Mouse (Mus musculus) adrenal gland, adult 8-10 months (tissue): ENCODE results near the gene Gm11273. TPM values are rescaled to one million over a fixed set of nuclear protein-coding genes. Genes with fewer than 3 reads are reported as not detected.
"Not testable (repeated sequence)": the region's sequence is repeated elsewhere in the genome, so short reads cannot be mapped to it uniquely, and the experiment has no call there.

Source experiments
- DNase-seq: peaks from one replicate; pipeline ENCODE4 v3.0.0; 2022
- total RNA-seq, 4 experiments: library from RNA; stranded (reverse); gene quantifications; 2 replicates each; pipeline ENCODE4 v1.2.4; 2022

Gene Gm11273
- 10 to 100 TPM; 48.5 to 62.2 (median 55.3) TPM for total RNA-seq

GRCm38 (mm10) chr13:21501182-21501581 is at the start of gene Gm11273:
Gene Gm11273, minus strand, starts transcription at chr13:21501418.
- DNase-seq = not testable (repeated sequence)

GRCm38 (mm10) chr13:21550416-21551110 is 49.3 kb upstream of the Gm11273 start:
- no peak for DNase-seq

- no peak for DNase-seq
Measured at GRCm38 (mm10) chr13:21549487-21549886, 48.3 kb upstream of the Gm11273 start.

GRCm38 (mm10) chr13:21542708-21543107 is 41.5 kb upstream of the Gm11273 start, which contains the start of gene Olfr1366:
Gene Olfr1366, minus strand, starts transcription at chr13:21542808.
- no peak for DNase-seq

- DNase-seq = peak; percentile 82
Measured at GRCm38 (mm10) chr13:21530781-21531201, 29.6 kb upstream of the Gm11273 start, which contains the start of gene Zkscan8. Gene Zkscan8, minus strand, starts transcription at chr13:21531120.

- DNase-seq = no peak
Measured at GRCm38 (mm10) chr13:21530136-21530535, 28.9 kb upstream of the Gm11273 start.

GRCm38 (mm10) chr13:21506221-21506649 is 5.0 kb upstream of the Gm11273 start:
- peak; percentile 71 for DNase-seq

- DNase-seq = no peak
Measured at GRCm38 (mm10) chr13:21502296-21502695, 1.1 kb upstream of the Gm11273 start.

- DNase-seq = no peak
Measured at GRCm38 (mm10) chr13:21495080-21495479, 6.1 kb downstream of the Gm11273 start, which contains the start of gene AK157302. Gene AK157302, plus strand, starts transcription at chr13:21495223.

GRCm38 (mm10) chr13:21492847-21493246 is 8.4 kb downstream of the Gm11273 start:
- peak; percentile 35 for DNase-seq

GRCm38 (mm10) chr13:21486881-21487280 is 14.3 kb downstream of the Gm11273 start:
- no peak for DNase-seq

GRCm38 (mm10) chr13:21478759-21479670 is 22.2 kb downstream of the Gm11273 start, which contains the start of the genes Zkscan4 and Gm10065:
Gene Zkscan4, plus strand, starts transcription at chr13:21478907.
Gene Gm10065, minus strand, starts transcription at chr13:21479441.
- DNase-seq = peak; percentile 39

GRCm38 (mm10) chr13:21472427-21472826 is 28.8 kb downstream of the Gm11273 start:
- DNase-seq = no peak

GRCm38 (mm10) chr13:21469097-21469496 is 32.1 kb downstream of the Gm11273 start:
- no peak for DNase-seq

GRCm38 (mm10) chr13:21468061-21469019 is 32.9 kb downstream of the Gm11273 start, which contains the start of gene Nkapl:
Gene Nkapl, minus strand, starts transcription at chr13:21468509.
- DNase-seq = peak; percentile 80

GRCm38 (mm10) chr13:21467336-21467735 is 33.9 kb downstream of the Gm11273 start:
- DNase-seq = no peak

- not testable (repeated sequence) for DNase-seq
Measured at GRCm38 (mm10) chr13:21462516-21462915, 38.7 kb downstream of the Gm11273 start.

GRCm38 (mm10) chr13:21456347-21456746 is 44.9 kb downstream of the Gm11273 start:
- DNase-seq = no peak

- no peak for DNase-seq
Measured at GRCm38 (mm10) chr13:21454133-21454532, 47.1 kb downstream of the Gm11273 start.

- DNase-seq = peak; percentile 76
Measured at GRCm38 (mm10) chr13:21453449-21453848, 47.8 kb downstream of the Gm11273 start, which contains the start of gene Zscan26. Gene Zscan26, minus strand, starts transcription at chr13:21453730.

GRCm38 (mm10) chr13:21453042-21453441 is 48.2 kb downstream of the Gm11273 start:
- DNase-seq = no peak
